Mouse (Mus musculus) forebrain, embryonic 16.5 days (tissue): ENCODE measurements at regions not wholly inside any gene's neighbourhood (a gene's known extent, or its start where the extent isn't known, plus 50 kb on each side); places are given as distances from the start of the nearest gene placed in this dataset.

Source experiments
- ATAC-seq: fragments of 200-750 bp; cut with Nextera tagmentation; 2 replicates; pipeline ENCODE4 v1.8.0; 2017; ENCODE audit warnings: mild to moderate bottlenecking, moderate library complexity
- H3K27ac ChIP-seq: fragments of 300-500 bp; sonication (generic); 2 replicates; pipeline ENCODE4 v1.5.1; 2014; ENCODE audit warnings: low read length, control low read depth
- H3K27me3 ChIP-seq: fragments of 300-500 bp; sonication (generic); replicated peaks from 2 replicates; pipeline ENCODE4 v1.6.1; 2014; ENCODE audit warnings: low read length; ENCODE audit not compliant: control insufficient read depth, insufficient read depth
- H3K36me3 ChIP-seq: fragments of 300-500 bp; sonication (generic); 2 replicates; pipeline ENCODE4 v1.6.1; 2014; ENCODE audit not compliant: control insufficient read depth, insufficient read depth
- H3K4me1 ChIP-seq: fragments of 300-500 bp; sonication (generic); replicated peaks from 2 replicates; pipeline ENCODE4 v1.6.1; 2014; ENCODE audit warnings: low read length; ENCODE audit not compliant: control insufficient read depth, insufficient read depth
- H3K4me2 ChIP-seq: fragments of 300-500 bp; sonication (generic); 2 replicates; pipeline ENCODE4 v1.6.1; 2014; ENCODE audit warnings: mild to moderate bottlenecking, low read length, control low read depth
- H3K4me3 ChIP-seq: fragments of 300-500 bp; sonication (generic); replicated peaks from 2 replicates; pipeline ENCODE4 v1.5.1; 2014; ENCODE audit warnings: mild to moderate bottlenecking, low read length, control low read depth
- H3K9ac ChIP-seq: fragments of 300-500 bp; sonication (generic); replicated peaks from 2 replicates; pipeline ENCODE4 v1.6.1; 2014; ENCODE audit warnings: low read depth, low read length, control low read depth
- H3K9me3 ChIP-seq: fragments of 300-500 bp; sonication (generic); 2 replicates; pipeline ENCODE4 v1.6.1; 2016; ENCODE audit warnings: low read length; ENCODE audit not compliant: control insufficient read depth
- WGBS: fragments of 180-500 bp; shearing (Covaris S2); extraction: QIAGEN DNeasy Blood & Tissue Kit; methylation state at CpG from one replicate; pipeline ENCODE4 v1.1.7; 2014; 5-methylcytosine and 5-hydroxymethylcytosine counted together

- WGBS: 91% methylated on average over 5 of the region's 5 CpGs
- Histone ChIP-seq H3K4me1 (no peaks in the 10 kb centered on the region), H3K27me3 (no peaks in the 10 kb centered on the region), H3K4me3 (no peak overlapping the region), H3K9ac (no peak overlapping the region), H3K9me3 (no peaks in the 10 kb centered on the region), H3K4me2 (no peak overlapping the region), H3K27ac (no peak overlapping the region), H3K36me3 (no peaks in the 10 kb centered on the region)
- no peak for ATAC-seq
These were observed 314.4 kb upstream of the Tbx3 start for GRCm38 (mm10) chr5:119356051-119356450.

DNA sequence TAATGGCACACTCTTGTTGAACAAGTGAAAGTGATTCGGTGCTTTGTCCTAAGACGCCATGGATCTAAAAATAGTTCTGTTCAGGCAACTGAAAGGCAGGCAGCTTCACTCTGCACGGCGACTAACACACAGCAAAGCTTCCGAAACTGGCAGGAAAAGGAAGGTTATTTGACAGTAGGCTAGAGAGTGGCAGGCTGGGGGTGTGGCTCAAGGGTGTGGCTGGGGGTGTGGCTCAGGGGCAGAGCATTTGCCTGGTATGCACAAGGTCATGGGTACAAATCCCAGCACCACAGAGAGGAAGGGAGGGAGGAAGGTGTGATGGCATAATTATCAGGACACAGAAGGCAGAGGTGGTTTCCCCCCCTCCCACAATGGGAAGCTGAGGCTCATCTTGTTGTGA, 310.8 kb upstream of the Tbx3 start:
- no peak overlapping the region for H3K4me3 ChIP-seq
- no peaks in the 10 kb centered on the region for H3K4me1 ChIP-seq
- no peaks in the 10 kb centered on the region for H3K27me3 ChIP-seq
- WGBS: 51% methylated on average over 5 of the region's 5 CpGs
- no peak overlapping the region for H3K9ac ChIP-seq
- no peak overlapping the region for H3K27ac ChIP-seq
- ATAC-seq: no peak
- H3K36me3 ChIP-seq: no peaks in the 10 kb centered on the region
- H3K9me3 ChIP-seq: no peaks in the 10 kb centered on the region
- no peak overlapping the region for H3K4me2 ChIP-seq

- no peak overlapping the region for H3K4me3 ChIP-seq
- H3K4me1 ChIP-seq: no peaks in the 10 kb centered on the region
- H3K4me2 ChIP-seq: no peak overlapping the region
- H3K9ac ChIP-seq: no peak overlapping the region
- no peaks in the 10 kb centered on the region for H3K27me3 ChIP-seq
- no peaks in the 10 kb centered on the region for H3K36me3 ChIP-seq
- WGBS: 88% methylated on average over 2 of the region's 2 CpGs
- H3K27ac ChIP-seq: no peak overlapping the region
- ATAC-seq: no peak
- H3K9me3 ChIP-seq: no peaks in the 10 kb centered on the region
These were observed 310.1 kb upstream of the Tbx3 start for GRCm38 (mm10) chr5:119360351-119360750.

- ATAC-seq: no peak
- Histone ChIP-seq H3K4me1 (no peaks in the 10 kb centered on the region), H3K27me3 (no peaks in the 10 kb centered on the region), H3K27ac (no peak overlapping the region), H3K36me3 (no peaks in the 10 kb centered on the region), H3K9me3 (no peaks in the 10 kb centered on the region), H3K4me2 (no peak overlapping the region), H3K4me3 (no peak overlapping the region), H3K9ac (no peak overlapping the region)
- WGBS: 83% methylated on average over 6 of the region's 6 CpGs
These were observed 308.9 kb upstream of the Tbx3 start for GRCm38 (mm10) chr5:119361406-119362044.

GRCm38 (mm10) chr5:119362452-119362851, 308.0 kb upstream of the Tbx3 start:
- Histone ChIP-seq H3K27ac (no peak overlapping the region), H3K4me1 (no peaks in the 10 kb centered on the region), H3K4me3 (no peak overlapping the region), H3K9ac (no peak overlapping the region), H3K36me3 (no peaks in the 10 kb centered on the region), H3K9me3 (no peaks in the 10 kb centered on the region), H3K4me2 (no peak overlapping the region), H3K27me3 (no peaks in the 10 kb centered on the region)
- WGBS: 83% methylated on average over 12 of the region's 12 CpGs
- no peak for ATAC-seq

- Histone ChIP-seq H3K4me3 (no peak overlapping the region), H3K4me1 (no peaks in the 10 kb centered on the region), H3K27me3 (no peaks in the 10 kb centered on the region), H3K36me3 (no peaks in the 10 kb centered on the region), H3K9me3 (no peaks in the 10 kb centered on the region), H3K4me2 (no peak overlapping the region), H3K9ac (no peak overlapping the region), H3K27ac (no peak overlapping the region)
- no peak for ATAC-seq
- WGBS: 69% methylated on average over 4 of the region's 4 CpGs
These were observed 306.2 kb upstream of the Tbx3 start for GRCm38 (mm10) chr5:119364250-119364649.

- Histone ChIP-seq H3K4me3 (no peak overlapping the region), H3K9ac (no peak overlapping the region), H3K4me1 (no peaks in the 10 kb centered on the region), H3K27ac (no peak overlapping the region), H3K4me2 (no peak overlapping the region), H3K36me3 (no peaks in the 10 kb centered on the region), H3K27me3 (no peaks in the 10 kb centered on the region), H3K9me3 (no peaks in the 10 kb centered on the region)
- WGBS: 84% methylated on average over 6 of the region's 6 CpGs
- no peak for ATAC-seq
These were observed 305.3 kb upstream of the Tbx3 start for GRCm38 (mm10) chr5:119365157-119365556.

DNA sequence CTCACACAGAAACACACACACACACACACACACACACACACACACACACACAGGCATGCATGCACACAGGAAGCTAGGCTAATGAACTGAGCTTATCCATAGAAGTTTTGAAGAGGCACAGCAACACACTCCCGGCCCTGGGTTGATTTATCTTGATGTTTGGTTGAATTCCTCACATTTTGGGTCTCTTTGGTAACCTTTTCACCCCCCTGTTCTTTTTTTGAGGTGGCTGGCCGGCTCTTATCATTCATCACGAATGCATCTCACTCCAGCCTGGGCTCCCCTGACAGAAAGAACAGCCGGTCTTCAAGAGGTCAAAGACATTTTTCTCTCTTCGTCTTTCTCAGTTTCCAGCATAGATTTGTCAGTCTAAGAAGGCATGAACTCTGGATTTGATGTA, 304.2 kb upstream of the Tbx3 start:
- H3K9ac ChIP-seq: no peak overlapping the region
- ATAC-seq: no peak

GRCm38 (mm10) chr5:119370481-119370880, 300.0 kb upstream of the Tbx3 start:
- no peak for ATAC-seq
- Histone ChIP-seq H3K9ac (peak overlapping the region; percentile 18; the same call in 1 of the 2 replicates), H3K4me2 (peak overlapping the region; percentile 37), H3K27ac (no peak overlapping the region), H3K9me3 (no peaks in the 10 kb centered on the region), H3K36me3 (no peaks in the 10 kb centered on the region), H3K4me1 (peaks cover 7% of the 10 kb centered on the region; the same call in 1 of the 2 replicates), H3K4me3 (0 out of 2 replicates have a peak overlapping the region, but pooled peaks have one; percentile 6), H3K27me3 (no peaks in the 10 kb centered on the region; the same call in 1 of the 2 replicates)
- 7% methylated on average over 12 of the region's 12 CpGs for WGBS

More for the DNA sequence above, 304.2 kb upstream of the Tbx3 start:
- H3K9me3 ChIP-seq: no peaks in the 10 kb centered on the region
- H3K4me3 ChIP-seq: no peak overlapping the region
- H3K4me1 ChIP-seq: peaks cover 7% of the 10 kb centered on the region; the same call in 1 of the 2 replicates
- no peaks in the 10 kb centered on the region for H3K36me3 ChIP-seq
- no peaks in the 10 kb centered on the region for H3K27me3 ChIP-seq
- no peak overlapping the region for H3K4me2 ChIP-seq
- 70% methylated on average over 5 of the region's 5 CpGs for WGBS
- no peak overlapping the region for H3K27ac ChIP-seq
